Mouse (Mus musculus) adipocyte (in vitro differentiated cells): ENCODE measurements around the gene Capn7.

Source experiments
- DNase-seq: peaks from one replicate; pipeline ENCODE4 v3.0.0-alpha.2; 2016; ENCODE audit warnings: low spot score

Gene Capn7

DNA sequence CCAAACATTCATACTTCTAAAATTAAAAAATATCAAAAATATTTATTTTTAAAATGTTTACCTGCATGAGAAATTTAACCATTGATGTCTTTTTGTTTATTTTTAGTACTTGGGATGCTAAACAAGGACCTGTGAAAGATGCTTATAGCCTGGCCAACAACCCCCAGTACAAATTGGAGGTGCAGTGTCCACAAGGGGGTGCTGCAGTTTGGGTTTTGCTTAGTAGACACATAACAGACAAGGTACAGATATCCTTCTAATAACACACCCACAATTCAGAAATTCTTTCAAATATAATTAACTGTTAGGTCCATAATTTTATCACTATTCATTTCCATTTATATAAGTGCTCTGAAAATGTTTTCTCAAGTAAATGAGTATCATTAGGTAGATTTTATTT is 28.9 kb downstream of the Capn7 start:
- peak; percentile 76 for DNase-seq

DNA sequence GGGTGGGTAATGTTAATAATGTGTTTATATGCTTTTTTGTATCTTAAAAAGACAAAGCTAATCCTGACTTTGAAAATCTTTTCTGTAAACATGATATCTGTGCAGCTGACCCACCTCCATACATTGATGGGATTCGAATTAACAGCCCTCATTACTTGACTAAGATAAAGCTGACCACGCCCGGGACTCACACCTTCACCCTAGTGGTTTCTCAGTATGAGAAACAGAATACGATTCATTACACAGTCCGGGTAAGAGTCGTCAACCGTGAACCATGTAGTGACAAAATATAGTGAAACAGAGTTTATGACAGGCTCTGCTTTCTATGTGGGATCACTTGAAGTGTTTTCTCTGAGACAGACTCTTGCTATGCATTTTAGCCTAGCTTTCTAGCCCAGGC is 31.5 kb downstream of the Capn7 start:
- no peak for DNase-seq

DNA sequence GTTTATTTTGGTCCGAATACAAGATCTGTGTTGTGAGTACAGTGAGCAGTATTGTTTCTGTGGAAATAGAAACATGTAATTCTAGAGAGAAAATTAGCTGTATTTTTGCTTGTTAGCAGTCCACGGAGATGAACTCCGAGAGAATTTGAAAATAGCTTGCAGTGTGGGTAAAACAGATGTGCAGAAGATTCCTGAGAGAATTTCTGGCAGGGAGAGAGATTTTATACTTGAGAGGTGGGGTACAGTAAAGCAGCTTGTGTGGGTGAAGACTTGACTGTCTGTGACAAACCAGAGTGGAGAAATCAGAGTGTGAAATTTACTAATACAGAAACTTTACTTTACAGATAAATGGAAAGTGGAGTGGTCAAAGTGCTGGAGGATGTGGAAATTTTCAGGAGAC is 32.9 kb downstream of the Capn7 start:
- no peak for DNase-seq

DNA sequence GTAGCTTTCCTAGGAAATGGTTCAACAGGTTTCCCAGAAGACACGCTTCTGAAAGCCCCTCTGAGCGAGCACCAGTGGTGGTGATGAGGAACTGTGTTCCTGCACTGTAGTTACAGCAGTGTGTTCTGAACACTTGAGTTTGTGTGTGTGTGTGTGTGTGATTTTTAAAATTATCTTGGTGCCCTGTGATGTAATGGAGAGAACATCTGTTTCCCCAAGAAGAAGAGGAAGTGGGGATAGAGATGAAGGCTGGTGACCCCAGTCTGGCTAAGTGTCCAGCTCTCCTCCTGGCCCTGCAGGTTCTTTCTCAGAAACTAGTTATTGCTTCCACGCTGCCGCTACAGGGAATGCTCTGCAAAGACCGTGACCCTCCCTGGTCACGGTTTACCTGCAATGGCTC is 38.0 kb downstream of the Capn7 start:
- no peak for DNase-seq

DNA sequence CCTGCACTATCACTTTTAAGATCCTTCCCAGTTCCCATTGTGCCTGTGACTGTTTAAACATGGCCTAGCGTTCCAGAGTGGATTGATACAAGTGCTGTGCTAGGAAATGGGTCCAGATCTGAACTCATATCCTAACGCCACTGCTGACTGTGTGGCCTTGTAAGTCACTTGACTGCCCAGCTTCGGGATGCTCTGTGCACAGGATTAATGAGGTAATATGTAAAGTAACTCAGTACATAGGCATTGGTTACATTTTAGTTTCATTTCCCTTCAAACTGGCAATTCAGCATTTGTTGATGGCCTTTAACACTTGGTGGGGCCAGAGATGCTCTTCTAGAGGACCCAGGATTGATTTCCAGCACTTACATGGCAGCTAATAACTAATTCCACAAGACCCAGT is 39.9 kb downstream of the Capn7 start:
- DNase-seq, result no peak

DNA sequence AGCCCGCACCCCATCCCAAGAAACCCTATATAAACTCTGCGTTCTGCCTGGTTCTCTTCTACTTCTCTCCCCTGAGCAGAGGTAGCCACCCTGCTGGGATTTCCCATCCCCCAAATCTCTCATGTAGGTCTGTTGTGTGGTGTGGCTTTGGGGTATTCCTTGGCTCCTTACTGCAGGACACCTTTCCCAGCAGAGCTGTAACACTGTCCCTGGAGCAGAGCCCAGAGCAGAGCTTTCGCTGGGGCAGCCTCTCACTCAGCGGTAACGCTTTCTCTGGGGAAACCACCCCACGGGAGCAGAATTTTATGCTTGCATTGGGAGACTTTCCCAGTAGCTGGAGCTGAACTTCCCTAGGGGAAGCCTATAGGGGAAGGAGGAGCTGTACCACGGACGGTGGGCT is 45.8 kb downstream of the Capn7 start:
- no peak for DNase-seq

DNA sequence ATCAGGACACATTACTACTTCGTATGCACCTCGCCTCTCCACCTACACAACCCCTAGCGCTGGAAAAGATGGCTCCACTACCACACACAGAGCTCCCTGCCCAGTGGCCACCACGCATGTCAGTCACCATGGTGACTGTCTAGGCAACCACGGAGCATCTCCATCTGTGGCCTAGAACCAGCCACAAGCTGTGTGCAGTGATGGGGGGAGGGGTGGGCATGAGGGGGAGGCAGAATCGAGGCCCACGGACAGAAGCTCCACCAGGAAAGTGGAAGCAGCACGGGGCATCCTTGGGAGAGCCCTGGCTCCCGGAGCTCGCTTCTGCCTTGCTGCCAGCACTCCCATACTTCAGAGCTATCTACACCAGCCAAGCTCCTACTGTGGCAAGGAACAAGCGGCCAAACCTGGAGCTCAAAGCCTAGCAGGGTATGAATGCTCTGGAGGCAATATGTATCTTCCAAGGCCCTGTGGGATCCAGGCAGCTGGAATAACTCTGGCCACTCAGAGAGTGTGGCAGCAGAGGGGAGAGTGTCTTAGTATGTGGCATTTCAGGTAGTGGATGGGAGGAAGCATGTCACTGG is 47.1 kb downstream of the Capn7 start:
- no peak for DNase-seq

DNA sequence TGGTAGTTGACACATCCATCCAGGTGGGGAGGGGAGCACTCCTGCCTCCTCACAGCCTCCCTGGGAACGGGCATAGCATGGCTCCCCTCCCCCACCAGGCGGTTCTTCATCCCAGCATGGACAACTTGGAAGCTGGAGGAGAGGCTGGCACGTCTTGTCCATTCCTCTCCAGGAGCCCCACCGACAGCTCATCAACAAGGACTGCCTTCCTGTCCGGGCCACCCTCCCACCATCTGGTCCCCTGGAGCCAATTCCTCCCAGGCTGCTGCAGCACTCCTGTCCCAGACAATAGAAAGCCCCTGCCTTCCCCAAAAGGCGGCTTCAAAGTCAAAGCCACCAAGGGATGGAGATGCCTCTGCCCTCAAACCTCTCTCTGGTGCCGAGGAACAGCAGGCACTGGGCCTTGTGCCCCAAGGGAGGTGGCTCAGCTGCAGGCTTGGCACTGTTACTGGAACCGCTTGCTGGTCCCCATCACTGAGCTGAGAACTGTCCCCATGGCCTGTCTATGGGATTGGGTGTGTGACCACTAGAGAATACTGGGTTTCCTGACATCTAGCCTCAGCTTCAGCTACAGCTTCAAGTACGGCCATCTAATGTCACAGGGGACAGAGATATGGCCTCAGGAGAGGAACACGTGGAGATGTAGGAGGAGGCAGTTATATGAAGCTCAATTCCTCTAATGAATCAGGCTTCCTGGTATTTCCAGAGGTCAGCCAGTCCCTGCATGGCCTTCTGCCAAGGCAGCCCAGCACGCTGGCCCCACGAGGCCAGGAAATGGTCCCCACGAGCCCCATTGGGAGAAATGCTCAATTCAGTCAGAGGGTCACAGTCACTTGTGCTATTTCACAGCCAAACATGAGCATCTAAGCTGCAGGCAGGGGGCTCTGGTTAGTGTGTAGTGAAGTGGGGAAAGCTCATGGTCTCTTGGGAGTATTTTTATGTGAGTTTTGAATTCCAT is 48.2 kb downstream of the Capn7 start:
- peak; percentile 23 for DNase-seq

DNA sequence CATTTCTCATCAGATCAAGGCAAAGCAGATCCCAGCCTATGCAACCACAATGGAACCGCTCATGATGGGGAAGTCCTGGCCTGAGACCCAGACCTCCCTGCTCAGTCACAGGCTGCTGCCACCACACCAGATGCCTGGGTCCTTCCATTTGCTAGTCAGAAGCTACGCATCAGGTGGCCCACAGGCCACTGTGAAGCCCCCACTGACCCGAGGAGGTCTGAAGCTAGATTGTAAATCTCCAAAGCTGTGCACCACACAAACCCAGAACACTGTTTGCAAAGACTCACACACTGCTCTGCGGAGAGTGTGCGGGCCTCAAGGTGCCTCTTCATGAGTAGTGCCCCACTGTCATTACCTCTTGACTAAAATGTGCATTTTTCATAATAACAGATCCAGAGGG is 49.0 kb downstream of the Capn7 start:
- no peak for DNase-seq

DNA sequence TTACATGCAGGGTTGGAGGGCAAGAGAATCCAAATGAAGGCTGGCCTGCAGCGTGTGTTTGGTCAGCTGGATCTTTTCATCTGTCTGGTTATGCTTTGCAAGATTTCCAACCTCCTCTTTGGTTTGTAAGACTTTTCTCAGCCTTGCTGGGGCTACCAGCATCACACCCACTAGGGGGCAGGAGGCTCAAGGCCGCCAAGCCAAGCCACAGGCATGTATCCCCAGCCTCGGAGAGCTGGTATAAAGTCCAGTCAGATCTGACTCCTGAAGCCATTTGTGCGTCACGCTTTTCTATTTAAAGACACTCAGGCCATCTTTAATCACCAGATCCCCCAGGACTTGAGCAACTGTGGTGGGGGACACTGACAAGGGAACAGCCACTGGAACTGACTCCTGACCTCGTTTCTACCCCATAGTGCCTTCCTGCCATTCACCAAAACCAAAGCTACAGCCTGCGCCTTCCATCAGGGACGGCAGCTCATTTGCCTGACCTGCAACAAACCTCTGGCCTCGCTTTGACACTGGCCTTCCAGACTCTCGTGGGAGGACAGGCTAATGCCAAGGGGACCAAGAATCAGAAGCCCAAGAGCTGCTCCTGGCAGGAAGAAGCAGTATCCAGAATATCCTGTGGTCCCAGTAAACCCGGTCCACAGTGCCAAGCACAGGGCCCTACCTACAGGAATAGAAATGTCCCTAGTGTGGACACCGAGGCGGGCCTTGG is 49.7 kb downstream of the Capn7 start:
- peak; percentile 84 for DNase-seq

DNA sequence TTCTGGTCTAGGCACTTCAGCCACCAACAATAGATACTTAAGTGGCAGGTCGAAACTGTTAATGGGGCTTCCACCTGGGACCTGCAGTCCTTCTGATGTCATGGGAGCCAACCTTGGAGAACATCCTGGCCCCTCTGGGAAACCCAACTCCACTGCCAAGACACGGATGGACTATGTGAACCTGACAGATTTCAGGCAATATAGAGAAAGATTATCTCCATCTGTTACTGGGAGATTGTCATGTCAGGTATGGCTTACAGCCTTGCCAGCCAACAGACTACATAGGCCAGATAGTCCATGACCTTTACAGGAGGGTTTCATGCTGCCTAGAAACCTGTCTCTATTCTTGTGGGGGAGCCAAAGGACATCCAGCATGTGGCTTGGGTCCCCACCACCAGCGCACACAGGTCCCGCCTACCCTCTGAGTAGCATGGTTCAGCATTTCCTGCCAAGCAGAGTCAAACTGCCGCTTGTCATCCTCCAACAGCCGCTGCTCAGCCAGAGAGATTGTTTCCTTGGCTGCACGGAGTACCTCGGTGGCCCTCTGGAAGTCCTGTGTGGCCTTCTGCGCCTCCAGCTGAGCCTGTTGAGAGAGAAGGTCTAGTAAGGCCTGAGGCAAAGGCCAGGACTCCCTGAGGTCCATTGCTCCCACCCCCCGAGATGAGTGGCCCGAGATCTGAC is 51.0 kb downstream of the Capn7 start:
- no peak for DNase-seq

DNA sequence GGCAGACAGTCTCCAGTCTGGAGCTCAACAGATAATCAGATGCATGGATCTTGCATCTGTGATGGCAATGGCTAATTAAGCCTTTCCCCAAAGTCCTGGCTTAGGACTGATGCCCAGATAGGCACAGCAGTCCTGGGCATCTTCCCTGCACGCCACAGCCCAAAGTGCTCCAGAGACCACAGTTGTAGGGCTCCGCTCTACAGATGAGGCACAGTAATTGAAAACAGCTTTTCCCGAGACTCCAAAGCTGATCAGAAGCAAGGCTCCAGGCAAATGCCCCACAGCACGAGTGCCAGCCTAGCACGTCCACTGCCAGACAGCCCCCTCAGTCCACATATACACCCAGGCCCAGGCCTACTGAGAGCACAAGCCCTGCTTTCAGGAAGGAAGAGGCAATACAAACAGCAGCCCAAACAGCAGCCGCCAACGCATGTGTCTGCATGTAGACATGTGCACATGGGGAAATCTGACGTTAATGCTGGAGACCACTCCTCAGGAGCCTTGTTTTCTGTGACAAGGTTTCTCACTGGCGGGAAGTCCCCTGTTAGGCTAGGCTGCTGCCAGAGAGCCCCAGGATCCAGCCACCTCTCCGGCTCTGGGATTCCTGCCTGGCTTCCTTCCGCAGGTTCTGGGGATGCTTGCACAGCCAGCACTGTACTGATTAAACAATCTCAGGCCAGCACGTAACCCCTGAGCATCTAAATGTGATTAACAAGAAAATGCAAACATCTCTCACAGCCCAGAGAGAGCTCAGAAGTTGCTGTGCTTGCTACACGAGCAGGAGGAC is 51.8 kb downstream of the Capn7 start:
- DNase-seq, result no peak

DNA sequence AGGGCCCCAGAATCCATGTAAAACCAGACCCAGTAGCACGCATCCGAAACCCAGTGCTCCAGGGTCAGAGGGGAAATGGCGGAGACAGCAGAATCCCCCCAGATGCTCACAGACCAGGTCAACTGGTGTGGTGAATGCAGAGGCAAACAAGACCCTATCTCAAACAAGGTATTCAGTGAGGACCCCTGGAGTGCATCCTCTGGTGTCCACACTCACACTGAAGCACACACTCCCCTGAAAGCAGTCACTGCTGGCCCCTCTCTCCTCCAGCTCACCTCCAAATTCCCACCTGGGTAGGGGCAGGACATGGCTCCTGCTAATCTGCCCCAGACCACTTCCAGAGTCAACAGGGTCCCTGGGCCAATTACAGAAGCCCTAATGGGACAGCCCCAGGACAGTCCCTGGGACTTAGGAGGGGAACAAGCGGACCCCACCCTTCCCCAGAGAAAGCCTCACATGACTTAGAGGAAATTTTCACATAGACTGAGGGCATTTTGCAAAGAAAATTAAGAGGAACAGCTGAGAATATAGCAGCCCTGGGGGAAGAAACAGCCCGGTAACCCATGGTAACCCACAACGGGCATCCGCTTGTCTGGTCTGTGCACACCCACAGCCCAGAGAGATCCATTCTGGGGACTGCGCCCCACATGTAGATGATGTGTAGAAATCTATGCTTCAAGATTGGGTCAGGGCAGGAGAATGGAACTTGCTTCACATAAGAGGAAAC is 53.1 kb downstream of the Capn7 start:
- DNase-seq, result no peak

DNA sequence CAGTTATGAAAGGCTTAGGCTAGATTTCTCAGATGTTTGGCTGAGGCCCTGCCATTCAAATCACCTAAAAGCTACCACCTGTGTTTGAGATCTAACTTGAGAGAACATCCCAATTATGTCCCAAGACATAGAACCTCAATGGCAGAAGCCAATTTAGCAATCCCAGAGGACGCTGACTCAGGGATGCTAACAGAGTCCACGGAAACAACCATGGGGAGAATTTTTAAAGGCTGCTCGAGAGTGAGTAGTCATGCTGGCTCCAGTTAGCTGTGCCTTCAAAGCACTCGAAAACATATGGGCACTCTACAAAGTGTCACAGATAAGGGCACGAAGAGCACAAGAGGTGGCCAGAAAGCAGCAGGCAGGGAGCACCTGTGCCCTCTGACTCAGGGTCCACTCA is 55.9 kb downstream of the Capn7 start:
- DNase-seq, result no peak

DNA sequence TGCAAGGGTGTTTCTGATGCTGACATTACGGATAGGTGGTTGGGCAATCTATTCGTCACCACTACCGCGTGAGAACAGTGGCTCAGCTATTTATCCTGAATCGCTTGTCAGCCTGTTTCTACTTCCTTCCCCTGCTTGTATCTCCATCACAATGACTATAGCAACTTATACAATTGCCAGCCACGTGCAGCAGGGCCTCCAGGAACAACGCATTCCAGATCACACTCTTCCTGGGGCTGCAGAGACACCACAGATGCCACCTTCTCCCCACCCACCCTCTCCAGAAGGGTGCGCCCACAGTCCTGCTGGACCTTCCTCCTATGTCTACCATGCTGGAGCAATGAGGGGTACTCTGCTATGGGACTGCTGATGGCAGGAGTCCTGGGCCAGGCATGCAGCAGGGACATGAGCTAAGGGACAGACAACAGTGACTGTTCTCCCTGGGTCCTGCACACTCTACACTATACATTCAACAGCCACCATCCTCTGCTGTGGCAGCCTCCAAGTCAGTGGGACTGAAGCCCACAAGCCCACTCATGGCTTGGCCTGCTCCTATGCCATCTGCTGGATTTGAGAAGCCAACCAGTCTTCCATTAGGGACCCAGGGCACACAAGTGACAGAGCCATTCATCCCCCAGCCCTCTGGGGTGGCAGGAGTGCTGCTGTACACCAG is 56.6 kb downstream of the Capn7 start:
- no peak for DNase-seq

DNA sequence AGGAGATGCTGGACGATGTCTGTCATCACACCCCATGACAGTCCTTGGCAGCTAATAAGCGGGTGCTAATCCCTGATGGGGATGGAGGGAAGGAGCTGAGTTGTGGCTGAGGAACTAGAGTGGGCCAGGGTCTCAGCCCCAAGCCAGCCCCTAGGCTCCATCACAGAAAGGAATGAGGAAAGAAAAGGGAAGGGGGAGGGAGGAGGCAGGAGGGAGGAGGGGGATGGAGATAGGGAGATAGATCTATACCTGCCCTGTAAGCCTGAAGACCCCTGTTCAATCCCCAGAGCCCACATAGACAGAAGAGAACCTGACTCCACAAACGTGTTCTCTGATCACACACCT is 57.1 kb downstream of the Capn7 start:
- no peak for DNase-seq

DNA sequence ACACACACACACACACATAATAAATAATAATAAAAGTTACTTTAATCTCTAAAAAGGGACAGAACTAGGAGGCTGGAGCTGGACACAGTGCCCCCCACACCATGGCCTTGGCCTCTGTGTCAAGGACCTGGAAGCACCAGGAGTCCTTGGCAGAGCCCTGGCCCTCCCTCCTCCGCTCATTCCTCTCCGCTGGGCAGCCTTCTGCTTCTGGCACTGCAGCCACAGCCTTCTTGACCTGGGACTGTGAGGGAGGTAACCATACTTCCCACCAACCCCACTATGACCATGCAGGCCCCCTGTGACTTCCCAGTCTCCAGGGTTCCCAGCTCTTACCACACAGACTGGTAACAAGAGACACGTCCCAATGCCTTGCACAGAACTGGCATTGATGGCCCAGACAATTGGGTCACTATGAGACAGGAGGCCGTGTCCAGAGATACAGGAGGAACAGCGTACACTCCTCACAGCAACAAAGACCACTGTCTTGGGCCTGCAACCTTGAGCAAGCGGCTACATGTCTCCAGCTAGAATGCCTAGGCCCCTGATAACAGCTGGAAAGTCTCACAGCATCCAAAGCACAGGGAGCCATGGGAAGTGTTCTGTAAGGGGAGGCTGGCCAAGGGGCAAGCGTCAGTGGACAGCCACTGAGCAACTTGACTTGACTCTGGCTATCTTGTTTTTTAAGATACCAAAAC is 57.6 kb downstream of the Capn7 start:
- no peak for DNase-seq

DNA sequence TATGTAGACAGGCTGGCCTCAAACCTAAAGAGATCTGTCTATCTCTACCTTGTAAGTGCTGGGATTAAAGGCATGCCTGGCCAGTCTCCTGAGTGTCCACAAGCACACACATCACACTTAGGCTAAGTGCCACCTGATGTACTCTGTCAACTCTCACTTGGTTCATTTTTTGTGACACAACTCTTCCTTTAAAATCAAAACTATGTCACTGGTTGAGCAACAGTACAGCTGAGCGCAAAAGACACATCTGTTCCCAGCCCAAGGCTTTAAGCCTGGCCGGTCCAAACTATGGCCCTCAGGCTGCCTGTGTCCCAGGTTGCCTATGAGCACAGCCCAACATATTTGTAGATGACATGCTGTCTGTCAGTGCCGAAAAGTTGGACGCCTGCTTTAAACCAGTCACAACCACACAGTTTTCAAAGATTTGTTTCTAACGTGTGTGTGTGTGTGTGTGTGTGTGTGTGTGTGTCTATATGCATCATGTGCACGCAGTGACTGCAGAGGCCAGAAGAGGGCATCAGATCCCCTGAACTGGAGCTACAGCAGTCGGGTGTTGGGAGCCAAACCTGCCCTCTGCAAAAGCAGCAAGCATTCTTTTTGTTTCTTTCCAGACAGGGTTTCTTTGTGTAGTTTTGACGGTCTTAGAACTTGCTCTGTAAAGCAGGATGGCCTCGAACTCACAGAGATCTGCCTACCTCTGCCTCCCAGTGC is 58.5 kb downstream of the Capn7 start:
- peak; percentile 18 for DNase-seq

DNA sequence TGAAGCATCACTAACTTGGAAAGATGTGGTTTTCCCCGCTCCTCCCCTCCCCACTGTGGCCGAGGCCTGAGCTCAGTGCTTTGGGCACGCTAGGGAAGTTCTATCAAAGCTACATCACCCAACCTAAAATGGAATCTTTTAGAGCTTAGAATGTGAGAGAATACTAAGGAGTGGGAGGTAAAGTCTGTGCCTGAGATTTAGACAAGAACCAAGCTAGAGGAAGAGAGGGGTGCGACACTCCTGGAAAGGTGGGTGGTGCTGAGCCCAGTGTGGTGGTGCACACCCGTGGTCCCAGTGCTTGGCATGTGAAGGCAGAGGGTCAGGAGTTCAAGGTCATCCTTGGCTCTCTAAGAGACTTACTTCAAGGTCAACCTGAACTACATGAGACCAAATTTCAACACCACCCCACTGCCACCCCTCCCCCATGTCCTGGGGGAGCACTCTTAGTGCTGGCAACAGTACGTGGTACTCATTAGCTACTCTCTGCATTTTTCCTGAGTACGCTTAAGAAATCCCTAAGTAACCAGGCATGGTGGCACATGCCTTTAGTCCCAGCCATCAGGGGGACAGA is 59.3 kb downstream of the Capn7 start:
- no peak for DNase-seq
